Mouse (Mus musculus) midbrain, embryonic 12.5 days (tissue): Measurements from ENCODE around the gene Ppp4r4. TPM values are rescaled to one million over a fixed set of nuclear protein-coding genes. Genes with fewer than 3 reads are reported as not detected.
"Not testable (repeated sequence)": the region's sequence is repeated elsewhere in the genome, so short reads cannot be mapped to it uniquely, and the experiment has no call there.

Experiments
- ATAC-seq: fragments of 200-750 bp; cut with Nextera tagmentation; 2 replicates; pipeline ENCODE4 v1.8.0; 2017; ENCODE audit warnings: low read depth, moderate TSS enrichment, moderate library complexity; ENCODE audit not compliant: low FRiP score
- H3K27ac ChIP-seq: fragments of 300-500 bp; sonication (generic); replicated peaks from 2 replicates; pipeline ENCODE4 v1.5.1; 2016; ENCODE audit warnings: mild to moderate bottlenecking
- H3K27me3 ChIP-seq: fragments of 300-500 bp; sonication (generic); 2 replicates; pipeline ENCODE4 v1.6.1; 2016; ENCODE audit warnings: mild to moderate bottlenecking
- H3K36me3 ChIP-seq: fragments of 300-500 bp; sonication (generic); 2 replicates; pipeline ENCODE4 v1.6.1; 2016
- H3K4me1 ChIP-seq: fragments of 300-500 bp; sonication (generic); 2 replicates; pipeline ENCODE4 v1.6.1; 2016
- H3K4me2 ChIP-seq: fragments of 300-500 bp; sonication (generic); replicated peaks from 2 replicates; pipeline ENCODE4 v1.6.1; 2016; ENCODE audit warnings: mild to moderate bottlenecking, moderate library complexity
- H3K4me3 ChIP-seq: fragments of 300-500 bp; sonication (generic); 2 replicates; pipeline ENCODE4 v1.5.1; 2016; ENCODE audit warnings: mild to moderate bottlenecking
- H3K9ac ChIP-seq: fragments of 300-500 bp; sonication (generic); replicated peaks from 2 replicates; pipeline ENCODE4 v1.6.1; 2016; ENCODE audit warnings: mild to moderate bottlenecking, moderate library complexity
- H3K9me3 ChIP-seq: fragments of 300-500 bp; sonication (generic); 2 replicates; pipeline ENCODE4 v1.6.1; 2016; ENCODE audit warnings: mild to moderate bottlenecking
- WGBS: fragments of 180-500 bp; shearing (Covaris S2); methylation state at CpG from one replicate; pipeline ENCODE4 v1.1.7; 2016; 5-methylcytosine and 5-hydroxymethylcytosine counted together
- polyA plus RNA-seq: library from polyadenylated mRNA; unstranded; fragments of >200 nt; fragmentation: Nextera tagmentation; extraction: Ambion mirVana; gene quantifications from 2 replicates; pipeline ENCODE4 v1.2.1, GENCODE M21; 2016

Gene Ppp4r4
- polyA plus RNA-seq, 1 experiment from 2014 or later = 2.9 TPM

GRCm38 (mm10) chr12:103544213-103544612 is 12.1 kb downstream of the Ppp4r4 start:
- peak; percentile 52; the same call in 1 of the 2 replicates for ATAC-seq
- no peak overlapping the region for H3K27ac ChIP-seq
- H3K4me2 ChIP-seq = no peak overlapping the region
- H3K27me3 ChIP-seq = no peaks in the 10 kb centered on the region
- H3K9me3 ChIP-seq = no peaks in the 10 kb centered on the region
- H3K9ac ChIP-seq = no peak overlapping the region
- WGBS = 2% methylated on average over 3 of the region's 3 CpGs
- no peak overlapping the region for H3K4me3 ChIP-seq
- 0 out of 2 replicates have a peak, but pooled peaks cover 5% of the 10 kb centered on the region for H3K4me1 ChIP-seq
- H3K36me3 ChIP-seq = no peaks in the 10 kb centered on the region

DNA sequence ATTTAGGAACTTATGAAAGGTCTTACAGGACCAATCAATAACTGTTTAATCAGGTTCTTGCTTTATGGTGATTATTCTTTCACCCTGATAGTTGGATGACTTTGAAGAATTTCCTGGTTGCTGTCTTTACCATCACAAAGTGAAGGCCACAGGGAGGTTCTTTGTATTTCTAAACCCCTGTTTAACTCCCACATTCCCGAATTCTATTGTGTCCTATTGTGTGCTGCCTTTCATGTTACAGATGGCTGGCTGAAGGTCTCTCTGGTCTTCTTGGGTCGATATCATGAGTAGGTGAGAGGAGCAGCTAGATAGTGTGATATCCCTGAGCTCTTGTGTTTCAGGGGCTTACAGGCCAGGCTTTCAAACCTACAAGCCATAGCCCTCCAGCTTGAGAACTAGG is 15.4 kb downstream of the Ppp4r4 start:
- H3K4me2 ChIP-seq = no peak overlapping the region
- 22% methylated on average over 2 of the region's 2 CpGs for WGBS
- no peak overlapping the region for H3K4me3 ChIP-seq
- H3K4me1 ChIP-seq = 0 out of 2 replicates have a peak, but pooled peaks cover 5% of the 10 kb centered on the region
- no peaks in the 10 kb centered on the region for H3K27me3 ChIP-seq
- H3K36me3 ChIP-seq = no peaks in the 10 kb centered on the region
- ATAC-seq = no peak
- no peaks in the 10 kb centered on the region for H3K9me3 ChIP-seq
- H3K27ac ChIP-seq = no peak overlapping the region
- H3K9ac ChIP-seq = no peak overlapping the region

DNA sequence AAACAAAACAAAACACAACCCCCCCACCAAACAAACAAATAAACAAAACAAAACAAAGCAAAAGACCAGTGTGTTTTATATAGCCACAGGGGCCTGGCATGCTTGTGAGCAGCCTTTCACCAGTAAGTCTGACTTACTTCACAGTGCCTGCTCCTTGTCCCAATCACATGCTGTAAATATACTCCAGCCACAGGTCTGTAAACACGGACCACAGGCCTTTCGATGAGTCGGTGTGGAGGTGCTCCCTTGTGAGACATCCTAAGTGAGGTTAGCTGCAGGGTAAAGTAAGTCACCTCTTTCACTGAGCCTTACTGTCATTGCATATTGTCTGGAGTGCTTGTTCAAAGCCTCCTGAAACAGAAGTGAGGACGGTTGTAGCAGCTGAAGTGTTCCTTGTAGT is 16.4 kb downstream of the Ppp4r4 start:
- Histone ChIP-seq H3K9ac (no peak overlapping the region), H3K36me3 (no peaks in the 10 kb centered on the region), H3K27me3 (no peaks in the 10 kb centered on the region), H3K9me3 (no peaks in the 10 kb centered on the region), H3K4me3 (no peak overlapping the region), H3K4me1 (0 out of 2 replicates have a peak, but pooled peaks cover 5% of the 10 kb centered on the region), H3K4me2 (no peak overlapping the region), H3K27ac (no peak overlapping the region)
- 80% methylated on average over 4 of the region's 4 CpGs for WGBS
- ATAC-seq = no peak

- no peak overlapping the region for H3K4me2 ChIP-seq
- no peak overlapping the region for H3K27ac ChIP-seq
- no peaks in the 10 kb centered on the region for H3K36me3 ChIP-seq
- H3K4me1 ChIP-seq = 0 out of 2 replicates have a peak, but pooled peaks cover 5% of the 10 kb centered on the region
- H3K27me3 ChIP-seq = no peaks in the 10 kb centered on the region
- 77% methylated on average over 6 of the region's 6 CpGs for WGBS
- no peaks in the 10 kb centered on the region for H3K9me3 ChIP-seq
- no peak for ATAC-seq
- no peak overlapping the region for H3K4me3 ChIP-seq
- no peak overlapping the region for H3K9ac ChIP-seq
These were observed 18.0 kb downstream of the Ppp4r4 start for GRCm38 (mm10) chr12:103550047-103550446.

DNA sequence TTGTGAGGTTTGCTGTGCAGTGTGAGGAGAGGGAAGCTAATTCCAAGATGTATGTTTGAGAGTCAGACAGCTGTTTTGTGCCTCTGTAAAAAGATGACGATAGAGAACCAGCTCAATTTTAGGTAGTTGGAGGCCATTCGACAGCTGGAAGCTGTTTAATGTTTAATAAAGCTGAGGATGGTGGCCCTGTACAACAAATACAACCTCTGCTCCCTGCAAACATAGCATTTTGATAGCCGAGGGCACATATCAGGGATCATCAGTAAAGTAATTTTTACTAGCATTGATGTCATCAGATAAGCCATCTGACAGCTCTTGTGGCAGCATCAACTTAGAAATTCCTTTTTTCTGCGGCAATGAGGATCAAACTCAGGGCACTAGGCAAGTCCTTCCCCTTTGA is 19.3 kb downstream of the Ppp4r4 start:
- H3K27me3 ChIP-seq = no peaks in the 10 kb centered on the region
- ATAC-seq = no peak
- no peak overlapping the region for H3K4me3 ChIP-seq
- no peak overlapping the region for H3K27ac ChIP-seq
- no peaks in the 10 kb centered on the region for H3K36me3 ChIP-seq
- 0 out of 2 replicates have a peak, but pooled peaks cover 5% of the 10 kb centered on the region for H3K4me1 ChIP-seq
- H3K9me3 ChIP-seq = no peaks in the 10 kb centered on the region
- 77% methylated on average over 4 of the region's 4 CpGs for WGBS
- no peak overlapping the region for H3K4me2 ChIP-seq
- H3K9ac ChIP-seq = no peak overlapping the region

DNA sequence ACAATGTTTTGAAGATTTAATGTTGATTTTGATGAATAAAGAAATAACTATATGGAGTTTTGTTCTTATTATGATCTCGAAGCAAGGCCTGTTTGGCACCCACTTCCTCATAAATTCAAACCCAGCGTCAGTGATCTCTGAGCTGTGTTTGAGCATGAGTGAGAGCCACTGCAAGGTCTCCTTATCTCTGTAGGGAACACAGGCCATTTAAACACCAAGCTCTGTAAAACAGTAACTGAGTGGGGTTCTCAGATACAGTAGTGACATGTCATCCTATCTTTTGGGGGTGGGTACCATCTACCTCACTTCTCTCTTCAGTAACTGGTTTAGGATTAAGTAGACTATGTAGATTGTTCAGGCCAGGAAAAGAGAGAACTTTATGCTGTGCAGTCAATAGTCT is 20.4 kb downstream of the Ppp4r4 start:
- ATAC-seq = no peak
- 87% methylated on average over 2 of the region's 2 CpGs for WGBS
- Histone ChIP-seq H3K4me3 (no peak overlapping the region), H3K4me1 (0 out of 2 replicates have a peak, but pooled peaks cover 3% of the 10 kb centered on the region), H3K9ac (no peak overlapping the region), H3K27ac (no peak overlapping the region), H3K36me3 (no peaks in the 10 kb centered on the region), H3K27me3 (no peaks in the 10 kb centered on the region), H3K9me3 (no peaks in the 10 kb centered on the region), H3K4me2 (no peak overlapping the region)

DNA sequence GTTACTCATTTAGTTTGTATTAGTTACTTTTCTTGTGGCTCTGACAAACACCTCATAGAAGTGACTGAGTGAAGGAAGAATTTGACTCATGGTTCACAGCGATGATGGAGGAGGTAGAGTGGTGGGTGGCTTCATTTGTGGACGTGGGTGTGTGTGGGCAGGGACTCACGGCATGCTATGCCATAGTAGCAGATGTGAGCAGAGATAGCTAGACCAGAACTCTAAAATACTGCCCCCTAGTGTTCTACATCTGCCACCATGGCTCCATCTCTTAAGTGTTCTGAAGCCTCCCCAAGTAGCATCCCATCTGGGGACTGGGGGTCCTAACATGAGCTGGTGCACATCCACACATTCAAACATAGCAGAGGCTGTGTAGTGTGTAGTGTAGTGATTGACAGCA is 21.4 kb downstream of the Ppp4r4 start:
- Histone ChIP-seq H3K27me3 (no peaks in the 10 kb centered on the region), H3K9ac (no peak overlapping the region), H3K4me3 (no peak overlapping the region), H3K4me1 (no peaks in the 10 kb centered on the region), H3K27ac (no peak overlapping the region), H3K9me3 (no peaks in the 10 kb centered on the region), H3K36me3 (no peaks in the 10 kb centered on the region), H3K4me2 (no peak overlapping the region)
- 71% methylated on average over 3 of the region's 3 CpGs for WGBS
- no peak for ATAC-seq

GRCm38 (mm10) chr12:103556856-103557255 is 24.8 kb downstream of the Ppp4r4 start:
- H3K27ac ChIP-seq = no peak overlapping the region
- no peak for ATAC-seq
- 91% methylated on average over 5 of the region's 5 CpGs for WGBS

DNA sequence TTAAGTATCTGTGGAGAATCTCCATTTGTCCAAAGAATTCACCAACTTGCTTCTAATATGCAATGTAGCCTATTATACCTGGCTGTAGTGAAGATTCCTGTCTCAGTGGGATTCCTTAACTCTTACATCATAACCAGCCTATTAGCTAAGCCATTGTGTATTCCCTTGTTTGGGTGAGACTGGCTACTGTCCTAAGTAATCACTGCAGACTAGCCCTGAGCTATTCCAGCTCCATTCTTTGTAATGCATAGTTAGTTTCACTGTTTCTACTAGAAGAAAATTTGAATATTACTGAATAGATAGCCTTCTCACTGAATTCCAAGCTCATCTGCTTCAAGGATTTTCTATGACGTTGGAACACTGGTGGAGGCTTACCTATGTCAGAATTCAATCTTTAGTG is 32.6 kb downstream of the Ppp4r4 start:
- Histone ChIP-seq H3K4me2 (no peak overlapping the region), H3K4me1 (no peaks in the 10 kb centered on the region), H3K9ac (no peak overlapping the region), H3K9me3 (no peaks in the 10 kb centered on the region), H3K27ac (no peak overlapping the region), H3K4me3 (no peak overlapping the region), H3K27me3 (no peaks in the 10 kb centered on the region), H3K36me3 (no peaks in the 10 kb centered on the region)
- WGBS = 80% methylated on average over 1 of the region's 1 CpGs
- ATAC-seq = no peak

More at GRCm38 (mm10) chr12:103556856-103557255, 24.8 kb downstream of the Ppp4r4 start:
- no peak overlapping the region for H3K4me3 ChIP-seq
- no peaks in the 10 kb centered on the region for H3K36me3 ChIP-seq
- no peak overlapping the region for H3K4me2 ChIP-seq
- H3K9me3 ChIP-seq = no peaks in the 10 kb centered on the region
- H3K9ac ChIP-seq = no peak overlapping the region
- no peaks in the 10 kb centered on the region for H3K27me3 ChIP-seq
- H3K4me1 ChIP-seq = no peaks in the 10 kb centered on the region

DNA sequence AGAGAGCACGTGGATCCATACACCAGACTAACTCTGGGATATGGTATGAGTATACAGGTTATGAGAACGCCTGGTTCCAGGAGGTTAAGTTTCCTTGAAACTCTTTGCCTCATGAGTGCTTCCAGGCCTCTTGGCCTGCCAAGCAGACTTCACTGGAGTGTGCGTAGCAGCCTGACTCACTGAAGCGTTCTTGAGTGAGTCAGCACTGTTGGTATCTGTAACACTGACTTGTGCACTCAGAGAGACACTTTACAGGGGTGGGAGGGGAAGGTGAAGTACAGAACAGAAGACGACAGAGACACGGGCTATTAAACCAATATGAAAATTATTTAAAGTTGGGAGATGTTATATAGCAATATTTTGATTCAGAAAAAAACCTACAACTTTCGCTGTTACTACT is 33.1 kb downstream of the Ppp4r4 start:
- H3K36me3 ChIP-seq = no peaks in the 10 kb centered on the region
- no peak overlapping the region for H3K4me2 ChIP-seq
- ATAC-seq = no peak
- no peak overlapping the region for H3K4me3 ChIP-seq
- no peaks in the 10 kb centered on the region for H3K4me1 ChIP-seq
- no peaks in the 10 kb centered on the region for H3K9me3 ChIP-seq
- 82% methylated on average over 7 of the region's 7 CpGs for WGBS
- H3K27me3 ChIP-seq = no peaks in the 10 kb centered on the region
- H3K27ac ChIP-seq = no peak overlapping the region
- H3K9ac ChIP-seq = no peak overlapping the region

GRCm38 (mm10) chr12:103567129-103567528 is 35.0 kb downstream of the Ppp4r4 start:
- Histone ChIP-seq H3K36me3 (no peaks in the 10 kb centered on the region), H3K4me1 (no peaks in the 10 kb centered on the region), H3K27me3 (no peaks in the 10 kb centered on the region), H3K4me2 (no peak overlapping the region), H3K27ac (no peak overlapping the region), H3K4me3 (no peak overlapping the region), H3K9ac (no peak overlapping the region), H3K9me3 (no peaks in the 10 kb centered on the region)
- no peak for ATAC-seq
- 66% methylated on average over 3 of the region's 3 CpGs for WGBS

GRCm38 (mm10) chr12:103569690-103570089 is 37.6 kb downstream of the Ppp4r4 start:
- Histone ChIP-seq H3K27ac (no peak overlapping the region), H3K4me3 (no peak overlapping the region), H3K36me3 (no peaks in the 10 kb centered on the region), H3K9me3 (no peaks in the 10 kb centered on the region), H3K4me2 (no peak overlapping the region), H3K9ac (no peak overlapping the region), H3K4me1 (no peaks in the 10 kb centered on the region), H3K27me3 (no peaks in the 10 kb centered on the region)
- 69% methylated on average over 6 of the region's 6 CpGs for WGBS
- ATAC-seq = no peak

- not testable (repeated sequence) for H3K27me3 ChIP-seq, H3K9me3 ChIP-seq, H3K9ac ChIP-seq, H3K36me3 ChIP-seq, ATAC-seq, H3K4me1 ChIP-seq, H3K27ac ChIP-seq, H3K4me2 ChIP-seq, H3K4me3 ChIP-seq
- 89% methylated on average over 6 of the region's 6 CpGs for WGBS
These were observed 46.1 kb downstream of the Ppp4r4 start for GRCm38 (mm10) chr12:103578148-103578547.
